Mouse (Mus musculus): ENCODE results near the gene Dlx6.

DNA sequence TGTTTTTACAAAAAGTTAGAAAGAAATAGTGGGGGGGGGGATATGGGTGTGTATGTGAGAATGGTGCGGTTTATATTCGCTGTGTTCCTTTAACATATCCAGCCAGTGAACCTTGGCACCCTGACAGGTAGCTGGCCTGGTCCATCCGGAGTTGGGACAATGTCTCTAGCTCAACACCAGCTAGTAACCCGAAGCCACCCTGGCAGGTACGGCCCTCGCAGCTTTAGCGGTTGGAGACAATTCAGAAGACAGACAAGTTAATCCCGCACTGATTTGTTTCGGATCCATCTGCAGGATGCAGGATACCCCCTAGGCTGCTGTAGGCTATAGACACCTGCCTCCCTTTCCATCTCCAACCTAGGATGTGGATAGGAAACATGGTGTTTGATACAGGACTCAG is 9.0 kb upstream of the Dlx6 start:
- TF ChIP-seq POLR2A (IDR thresholded peaks at IDR 0.05; ENCODE audit: extremely low read depth, insufficient read depth, low read length) (no peak), CTCF (IDR thresholded peaks at IDR 0.05; ENCODE audit: low read depth, low read length) (no peak)

All from liver, adult 2 months (tissue).